ENCODE assay signal across 12 mouse cellular contexts in the genomic region with DNA sequence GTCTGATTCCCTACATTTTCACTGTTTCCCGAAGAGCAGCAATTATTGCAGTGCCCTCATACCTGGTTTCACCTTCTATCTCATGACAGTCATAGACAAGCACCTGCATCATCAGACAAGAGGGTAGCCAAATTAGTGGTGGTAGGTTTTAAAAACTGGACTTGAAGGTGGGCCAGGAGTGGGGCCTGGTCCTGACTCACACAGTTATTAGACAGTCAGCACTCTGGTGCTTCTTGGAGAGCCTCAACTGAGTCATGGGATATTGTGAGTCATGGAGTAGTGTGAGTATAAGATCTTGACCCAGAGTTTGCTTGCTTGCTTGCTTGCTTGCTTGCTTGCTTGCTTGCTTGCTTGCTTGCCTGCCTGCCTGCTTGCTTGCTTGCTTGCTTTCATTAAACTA.
DNase-seq lines count a peak whose midpoint lies in the region.
"Had no signal": no experiment of that assay in that cellular context is flagged by ENCODE, and none has a peak within 500 bp of the region (broad histone marks: within the 10 kb centered on the region; RNA-seq: fewer than 3 reads in every experiment).

No protein-coding gene starts in this region.

- peak; percentile 9 for DNase-seq in adrenal gland, postnatal 14 days
- DNase-seq in adrenal gland, postnatal 10 days, result no peak
- DNase-seq in 3T3-L1 (ENCODE audit: low read depth, low spot score) (peak; percentile 77), NIH3T3 (ENCODE audit: low read depth) (peak; percentile 88), MN1 (ENCODE audit: low spot score) (no peak)
- no peak for DNase-seq in ovary, adult 18-20 months (ENCODE audit: low spot score)
- DNase-seq: cerebellum, adult 18-20 months; cerebellum, adult 9-10 months; cerebellum, postnatal 14 days; gastrocnemius, postnatal 10 days; gastrocnemius, postnatal 36 days; kidney, adult 2 months had no signal

Comparison
In these comparisons a context has a peak if more than half of its experiments do, and no peak if none do; other contexts are left out.
1. DNase-seq: peak in adrenal gland, postnatal 14 days (single experiment), 3T3-L1 (single experiment) and NIH3T3 (single experiment); none in adrenal gland, postnatal 10 days (single experiment), MN1 (single experiment) and ovary, adult 18-20 months (single experiment).